Comparison of ENCODE assay signal across 32 mouse cellular contexts in the genomic region with DNA sequence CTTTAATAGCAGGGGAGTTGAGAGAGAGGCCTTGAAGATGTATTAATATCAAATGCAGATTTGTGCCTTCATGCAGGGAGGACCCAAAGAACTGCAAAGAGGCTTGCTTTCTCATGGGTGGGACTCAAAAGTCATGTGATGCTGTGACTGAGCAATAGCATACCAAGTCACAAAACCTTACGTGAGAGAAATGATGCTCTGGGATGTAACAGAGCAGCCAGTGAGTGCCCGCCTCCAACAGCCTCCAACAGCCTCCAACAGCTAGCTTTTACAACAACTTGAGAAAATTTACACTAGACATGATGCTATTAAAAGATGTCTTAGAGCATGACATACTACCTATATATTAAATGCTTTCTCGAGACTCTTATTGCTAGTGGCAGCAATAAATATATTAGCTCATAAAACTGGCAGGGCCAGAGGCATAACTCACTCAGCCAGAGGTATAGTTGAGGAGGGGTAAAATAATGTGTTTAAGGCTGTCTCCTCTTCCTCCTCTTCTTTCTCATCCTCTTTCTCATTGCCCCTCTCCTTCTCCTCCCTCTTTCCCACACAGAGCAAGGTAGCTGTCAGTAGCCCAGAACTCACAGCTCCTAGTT. TPM values are rescaled to one million over a fixed set of nuclear protein-coding genes. Genes with fewer than 3 reads are reported as not detected.
A peak's percentile ranks its signal among the peaks of the same experiment; 100 is the strongest.
DNase-seq lines count a peak whose midpoint lies in the region; ATAC-seq and TF ChIP-seq lines count a peak whose summit lies in the region.
"Had no signal": no experiment of that assay in that cellular context is flagged by ENCODE, and none has a peak within 500 bp of the region (broad histone marks: within the 10 kb centered on the region; RNA-seq: fewer than 3 reads in every experiment).

No protein-coding gene starts in this region.

- no peaks in the 10 kb centered on the region for H3K9me3 ChIP-seq in forebrain, embryonic 14.5 days (replicated peaks; ENCODE audit: control insufficient read depth, low read length)
- H3K9me3 ChIP-seq in forebrain, embryonic 11.5 days (ENCODE audit: control insufficient read depth, low read length) = no peaks in the 10 kb centered on the region
- H3K9me3 ChIP-seq in hindbrain, embryonic 15.5 days = no peaks in the 10 kb centered on the region
- H3K9me3 ChIP-seq in hindbrain, embryonic 14.5 days (ENCODE audit: control insufficient read depth, low read length) = no peaks in the 10 kb centered on the region
- H3K9me3 ChIP-seq in midbrain, postnatal 0 days (ENCODE audit: low read length) = no peaks in the 10 kb centered on the region
- H3K9me3 ChIP-seq in midbrain, embryonic 14.5 days (ENCODE audit: control insufficient read depth, low read length) = no peaks in the 10 kb centered on the region
- H3K9me3 ChIP-seq: embryonic facial prominence, embryonic 10.5 days; embryonic facial prominence, embryonic 15.5 days; limb, embryonic 13.5 days; lung, embryonic 15.5 days; midbrain, embryonic 10.5 days had no signal

- no peak overlapping the region for H3K9ac ChIP-seq in forebrain, embryonic 14.5 days (ENCODE audit: low read length)
- H3K9ac ChIP-seq in forebrain, embryonic 11.5 days (ENCODE audit: low read length) = no peak overlapping the region
- H3K9ac ChIP-seq in hindbrain, embryonic 15.5 days = no peak overlapping the region
- H3K9ac ChIP-seq in hindbrain, embryonic 14.5 days = no peak overlapping the region
- H3K9ac ChIP-seq in midbrain, postnatal 0 days (replicated peaks; ENCODE audit: low read length, poor library complexity, severe bottlenecking) = no peak overlapping the region
- no peak overlapping the region for H3K9ac ChIP-seq in midbrain, embryonic 14.5 days (replicated peaks; ENCODE audit: low read length)
- H3K9ac ChIP-seq: embryonic facial prominence, embryonic 15.5 days; limb, embryonic 13.5 days; lung, embryonic 15.5 days had no signal

- no peak overlapping the region for H3K27ac ChIP-seq in forebrain, embryonic 14.5 days (ENCODE audit: low read depth, low read length)
- no peak overlapping the region for H3K27ac ChIP-seq in forebrain, embryonic 11.5 days (ENCODE audit: low read depth, low read length)
- H3K27ac ChIP-seq in hindbrain, embryonic 15.5 days (replicated peaks) = no peak overlapping the region
- no peak overlapping the region for H3K27ac ChIP-seq in hindbrain, embryonic 14.5 days
- no peak overlapping the region for H3K27ac ChIP-seq in midbrain, postnatal 0 days (ENCODE audit: low read depth, low read length)
- H3K27ac ChIP-seq in midbrain, embryonic 14.5 days (replicated peaks; ENCODE audit: low read depth, low read length) = no peak overlapping the region
- H3K27ac ChIP-seq: embryonic facial prominence, embryonic 10.5 days; embryonic facial prominence, embryonic 15.5 days; limb, embryonic 13.5 days; lung, embryonic 15.5 days; midbrain, embryonic 10.5 days had no signal

- ATAC-seq in forebrain, embryonic 14.5 days = peak; percentile 26; the same call in 1 of the 2 replicates
- ATAC-seq in forebrain, embryonic 11.5 days (replicated peaks; ENCODE audit: low FRiP score) = no peak
- ATAC-seq in hindbrain, embryonic 15.5 days (ENCODE audit: low FRiP score, low read depth) = peak; percentile 40; the same call in 1 of the 2 replicates
- no peak for ATAC-seq in hindbrain, embryonic 14.5 days (ENCODE audit: low FRiP score)
- 0 out of 2 replicates have a peak, but pooled peaks have one; percentile 13 for ATAC-seq in midbrain, postnatal 0 days (ENCODE audit: low FRiP score)
- ATAC-seq in midbrain, embryonic 14.5 days (ENCODE audit: low FRiP score, low TSS enrichment) = no peak
- ATAC-seq: activated CD4-positive, CD25-positive, alpha-beta regulatory T cell, adult 4 months had no signal

- no peaks in the 10 kb centered on the region for H3K4me1 ChIP-seq in forebrain, embryonic 14.5 days (ENCODE audit: control insufficient read depth, insufficient read depth, low read length)
- H3K4me1 ChIP-seq in forebrain, embryonic 11.5 days (replicated peaks; ENCODE audit: control insufficient read depth, insufficient read depth, low read length) = no peaks in the 10 kb centered on the region
- peaks cover 10% of the 10 kb centered on the region; the same call in 1 of the 2 replicates for H3K4me1 ChIP-seq in hindbrain, embryonic 15.5 days (replicated peaks)
- H3K4me1 ChIP-seq in hindbrain, embryonic 14.5 days (replicated peaks; ENCODE audit: control insufficient read depth, insufficient read depth, low read length) = no peaks in the 10 kb centered on the region; the same call in 1 of the 2 replicates
- no peaks in the 10 kb centered on the region for H3K4me1 ChIP-seq in midbrain, postnatal 0 days (ENCODE audit: insufficient read depth, low read length)
- H3K4me1 ChIP-seq in midbrain, embryonic 14.5 days (ENCODE audit: control insufficient read depth, insufficient read depth, low read length) = no peaks in the 10 kb centered on the region; the same call in 1 of the 2 replicates
- H3K4me1 ChIP-seq: embryonic facial prominence, embryonic 15.5 days; lung, embryonic 15.5 days; midbrain, embryonic 10.5 days had no signal

- TF ChIP-seq CTCF in midbrain, postnatal 0 days (IDR thresholded peaks at IDR 0.05) = no peak

- no peaks in the 10 kb centered on the region for H3K27me3 ChIP-seq in forebrain, embryonic 14.5 days (replicated peaks; ENCODE audit: control insufficient read depth, insufficient read depth, low read length)
- no peaks in the 10 kb centered on the region for H3K27me3 ChIP-seq in forebrain, embryonic 11.5 days (ENCODE audit: control insufficient read depth, insufficient read depth, low read length)
- no peaks in the 10 kb centered on the region for H3K27me3 ChIP-seq in hindbrain, embryonic 15.5 days
- H3K27me3 ChIP-seq in hindbrain, embryonic 14.5 days (ENCODE audit: control insufficient read depth, insufficient read depth, low read length) = no peaks in the 10 kb centered on the region
- H3K27me3 ChIP-seq in midbrain, postnatal 0 days (ENCODE audit: insufficient read depth, low read length) = no peaks in the 10 kb centered on the region
- no peaks in the 10 kb centered on the region for H3K27me3 ChIP-seq in midbrain, embryonic 14.5 days (ENCODE audit: control insufficient read depth, insufficient read depth, low read length)
- H3K27me3 ChIP-seq: CH12.LX; embryonic facial prominence, embryonic 15.5 days; limb, embryonic 13.5 days; lung, embryonic 15.5 days had no signal

- no peaks in the 10 kb centered on the region for H3K36me3 ChIP-seq in forebrain, embryonic 14.5 days (ENCODE audit: control insufficient read depth, insufficient read depth, low read length)
- no peaks in the 10 kb centered on the region for H3K36me3 ChIP-seq in forebrain, embryonic 11.5 days (ENCODE audit: control insufficient read depth, insufficient read depth, low read length)
- H3K36me3 ChIP-seq in hindbrain, embryonic 15.5 days = no peaks in the 10 kb centered on the region
- H3K36me3 ChIP-seq in hindbrain, embryonic 14.5 days (replicated peaks; ENCODE audit: control insufficient read depth, insufficient read depth) = no peaks in the 10 kb centered on the region
- H3K36me3 ChIP-seq in midbrain, postnatal 0 days (ENCODE audit: insufficient read depth, low read length) = no peaks in the 10 kb centered on the region
- no peaks in the 10 kb centered on the region for H3K36me3 ChIP-seq in midbrain, embryonic 14.5 days (ENCODE audit: control insufficient read depth, insufficient read depth, low read length)
- H3K36me3 ChIP-seq: embryonic facial prominence, embryonic 10.5 days; embryonic facial prominence, embryonic 15.5 days; limb, embryonic 13.5 days; lung, embryonic 15.5 days; midbrain, embryonic 10.5 days had no signal

- 89% methylated on average over 3 of the region's 3 CpGs for WGBS in forebrain, embryonic 14.5 days
- 91% methylated on average over 3 of the region's 3 CpGs for WGBS in forebrain, embryonic 11.5 days
- WGBS in hindbrain, embryonic 15.5 days = 65% methylated on average over 3 of the region's 3 CpGs
- WGBS in hindbrain, embryonic 14.5 days = 70% methylated on average over 3 of the region's 3 CpGs
- WGBS in midbrain, postnatal 0 days = 69% methylated on average over 3 of the region's 3 CpGs
- WGBS in midbrain, embryonic 14.5 days = 85% methylated on average over 3 of the region's 3 CpGs

- no peak overlapping the region for H3K4me3 ChIP-seq in forebrain, embryonic 14.5 days (ENCODE audit: low read depth, low read length)
- no peak overlapping the region for H3K4me3 ChIP-seq in forebrain, embryonic 11.5 days (ENCODE audit: low read depth, low read length)
- no peak overlapping the region for H3K4me3 ChIP-seq in hindbrain, embryonic 15.5 days
- H3K4me3 ChIP-seq in hindbrain, embryonic 14.5 days (replicated peaks; ENCODE audit: low read length) = no peak overlapping the region
- H3K4me3 ChIP-seq in midbrain, postnatal 0 days (ENCODE audit: low read depth, low read length) = no peak overlapping the region
- no peak overlapping the region for H3K4me3 ChIP-seq in midbrain, embryonic 14.5 days (replicated peaks; ENCODE audit: low read depth, low read length)
- H3K4me3 ChIP-seq: embryonic facial prominence, embryonic 10.5 days; embryonic facial prominence, embryonic 15.5 days; limb, embryonic 13.5 days; lung, embryonic 15.5 days; midbrain, embryonic 10.5 days had no signal

- DNase-seq in forebrain, embryonic 14.5 days (ENCODE audit: low spot score) = peak; percentile 28
- no peak for DNase-seq in forebrain, embryonic 11.5 days (ENCODE audit: low spot score)
- no peak for DNase-seq in hindbrain, embryonic 14.5 days (ENCODE audit: low spot score)
- no peak for DNase-seq in midbrain, postnatal 0 days (ENCODE audit: low spot score)
- DNase-seq in midbrain, embryonic 14.5 days = no peak
- no peak for DNase-seq in kidney, postnatal 14 days
- DNase-seq: adrenal gland, adult 2 months; adrenal gland, postnatal 36 days; cerebellum, adult 2 months; cerebellum, postnatal 14 days; gastrocnemius, postnatal 25 days; heart, adult 11 months; heart, postnatal 36 days; kidney, adult 11 months; kidney, postnatal 25 days; right cerebral cortex, postnatal 14 days; thymus, postnatal 14 days had no signal

- H3K4me2 ChIP-seq in forebrain, embryonic 14.5 days (ENCODE audit: low read length) = no peak overlapping the region
- no peak overlapping the region for H3K4me2 ChIP-seq in forebrain, embryonic 11.5 days (ENCODE audit: low read depth, low read length, severe bottlenecking)
- no peak overlapping the region for H3K4me2 ChIP-seq in hindbrain, embryonic 15.5 days
- no peak overlapping the region for H3K4me2 ChIP-seq in hindbrain, embryonic 14.5 days (replicated peaks)
- H3K4me2 ChIP-seq in midbrain, postnatal 0 days (ENCODE audit: low read depth, low read length, poor library complexity, severe bottlenecking) = no peak overlapping the region
- no peak overlapping the region for H3K4me2 ChIP-seq in midbrain, embryonic 14.5 days (ENCODE audit: low read length)
- H3K4me2 ChIP-seq: embryonic facial prominence, embryonic 15.5 days; heart, embryonic 11.5 days; limb, embryonic 13.5 days; liver, embryonic 11.5 days; lung, embryonic 15.5 days had no signal

RNA-seq across cellular contexts. Expression of a gene that starts 12.9 kb away (rescaled TPM):
- 24.5 and 28.3 TPM in 2 replicates for polyA plus RNA-seq in forebrain, embryonic 14.5 days (2014; fragmentation: Nextera tagmentation; extraction: Ambion mirVana)
- polyA plus RNA-seq in forebrain, embryonic 11.5 days (2014; fragmentation: Nextera tagmentation; extraction: Ambion mirVana) = 26.0 and 26.6 TPM in 2 replicates
- polyA plus RNA-seq in hindbrain, embryonic 15.5 days (2015; fragmentation: Nextera tagmentation; extraction: Ambion mirVana) = 30.6 and 32.3 TPM in 2 replicates
- polyA plus RNA-seq in hindbrain, embryonic 14.5 days (2014; fragmentation: Nextera tagmentation; extraction: Ambion mirVana) = 29.3 and 29.9 TPM in 2 replicates
- 29.2 and 41.6 TPM in 2 replicates for total RNA-seq in midbrain, postnatal 0 days (2014; rRNA removed)
- 34.2 and 38.2 TPM in 2 replicates for polyA plus RNA-seq in midbrain, postnatal 0 days (2015; fragmentation: Nextera tagmentation; extraction: Ambion mirVana)
- 28.4 and 29.4 TPM in 2 replicates for polyA plus RNA-seq in midbrain, embryonic 14.5 days (2014; fragmentation: Nextera tagmentation; extraction: Ambion mirVana)

RNA-seq across cellular contexts. Expression of a gene that starts 36.9 kb away (rescaled TPM):
- polyA plus RNA-seq in forebrain, embryonic 14.5 days (2014; fragmentation: Nextera tagmentation; extraction: Ambion mirVana) = 39.5 and 58.9 TPM in 2 replicates
- 38.5 and 39.2 TPM in 2 replicates for polyA plus RNA-seq in forebrain, embryonic 11.5 days (2014; fragmentation: Nextera tagmentation; extraction: Ambion mirVana)
- 34.8 and 37.2 TPM in 2 replicates for polyA plus RNA-seq in hindbrain, embryonic 15.5 days (2015; fragmentation: Nextera tagmentation; extraction: Ambion mirVana)
- polyA plus RNA-seq in hindbrain, embryonic 14.5 days (2014; fragmentation: Nextera tagmentation; extraction: Ambion mirVana) = 39.7 and 48.1 TPM in 2 replicates
- 56.6 and 62.6 TPM in 2 replicates for total RNA-seq in midbrain, postnatal 0 days (2014; rRNA removed)
- polyA plus RNA-seq in midbrain, postnatal 0 days (2015; fragmentation: Nextera tagmentation; extraction: Ambion mirVana) = 33.0 and 37.4 TPM in 2 replicates
- 49.1 and 53.6 TPM in 2 replicates for polyA plus RNA-seq in midbrain, embryonic 14.5 days (2014; fragmentation: Nextera tagmentation; extraction: Ambion mirVana)
- total RNA-seq: adrenal gland, adult 2 months; gastrocnemius, adult 18-20 months; gastrocnemius, postnatal 25 days; megakaryocyte progenitor cell, adult 5-6 weeks had no signal
- polyA plus RNA-seq: adrenal gland, adult 2 months; C2C12; inflammation-experienced regulatory T-cells, adult 6 months; liver, embryonic 16.5 days had no signal

Comparison
In these comparisons a context has a peak if more than half of its experiments do, and no peak if none do; other contexts are left out.
1. ATAC-seq: peak in forebrain, embryonic 14.5 days (single experiment), hindbrain, embryonic 15.5 days (single experiment) and midbrain, postnatal 0 days (single experiment); none in forebrain, embryonic 11.5 days (single experiment), hindbrain, embryonic 14.5 days (single experiment) and midbrain, embryonic 14.5 days (single experiment).